Mouse (Mus musculus) bone marrow, adult 2 months (tissue): ENCODE results near the gene Fgd4. TPM values are rescaled to one million over a fixed set of nuclear protein-coding genes. Genes with fewer than 3 reads are reported as not detected.

Experiments
- H3K27ac ChIP-seq: fragments of 200-500 bp; 2 replicates; pipeline ENCODE4 v1.5.1; 2012; ENCODE audit warnings: low read depth, mild to moderate bottlenecking, control low read depth, inconsistent platforms, low read length; ENCODE audit not compliant: control insufficient read depth, poor library complexity, insufficient read depth
- H3K4me1 ChIP-seq: fragments of 200-500 bp; 2 replicates; pipeline ENCODE4 v1.6.1; 2011; ENCODE audit warnings: low read length; ENCODE audit not compliant: control insufficient read depth, insufficient read depth
- H3K4me3 ChIP-seq: fragments of 200-500 bp; replicated peaks from 2 replicates; pipeline ENCODE3; 2011; ENCODE audit warnings: mild to moderate bottlenecking, low read depth, low read length, control low read depth; ENCODE audit not compliant: control insufficient read depth
- CTCF ChIP-seq: fragments of 200-500 bp; IDR thresholded peaks from 2 replicates; pipeline ENCODE4 v1.5.1; 2011; ENCODE audit warnings: low read length, control low read depth; ENCODE audit not compliant: control insufficient read depth, insufficient read depth
- POLR2A ChIP-seq: fragments of 200-500 bp; IDR thresholded peaks from 2 replicates; pipeline ENCODE4 v1.6.1; 2011; ENCODE audit warnings: low read depth, mild to moderate bottlenecking, control low read depth, low read length, borderline replicate concordance; ENCODE audit not compliant: control insufficient read depth
- WGBS: fragments of 180-500 bp; shearing (Covaris S2); methylation state at CpG from one replicate; pipeline ENCODE4 v1.1.7; 2018; 5-methylcytosine and 5-hydroxymethylcytosine counted together
- polyA plus RNA-seq: library from polyadenylated mRNA; stranded (reverse); fragments of >200 nt; gene quantifications from 2 replicates; pipeline ENCODE4 v1.2.4, GENCODE M21; 2011; ENCODE audit warnings: low replicate concordance; ENCODE audit not compliant: missing spikeins, insufficient read depth, insufficient read length

Gene Fgd4
- polyA plus RNA-seq, 1 experiment = 11.9 TPM

DNA sequence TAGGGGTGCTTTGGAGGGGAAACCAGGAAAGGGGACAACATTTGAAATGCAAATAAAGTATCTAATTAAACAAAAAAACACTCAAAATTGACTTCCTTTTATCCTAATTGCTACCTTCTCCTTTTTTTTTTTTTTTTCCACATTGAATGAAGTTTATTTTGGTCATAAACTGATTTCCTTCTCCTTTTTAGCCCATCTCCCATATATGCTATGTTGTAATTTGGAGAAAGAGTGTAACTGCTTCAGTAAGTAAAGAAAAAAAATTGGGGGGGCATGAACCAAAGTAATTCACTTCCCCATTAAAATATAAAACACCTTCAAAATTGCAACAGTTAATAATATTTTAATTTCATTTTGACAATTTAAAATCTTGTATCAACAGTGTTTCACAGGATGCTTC lies 25.8 kb downstream of the Fgd4 start:
- H3K27ac ChIP-seq = no peak overlapping the region
- TF ChIP-seq POLR2A = no peak
- no peak for TF ChIP-seq CTCF

DNA sequence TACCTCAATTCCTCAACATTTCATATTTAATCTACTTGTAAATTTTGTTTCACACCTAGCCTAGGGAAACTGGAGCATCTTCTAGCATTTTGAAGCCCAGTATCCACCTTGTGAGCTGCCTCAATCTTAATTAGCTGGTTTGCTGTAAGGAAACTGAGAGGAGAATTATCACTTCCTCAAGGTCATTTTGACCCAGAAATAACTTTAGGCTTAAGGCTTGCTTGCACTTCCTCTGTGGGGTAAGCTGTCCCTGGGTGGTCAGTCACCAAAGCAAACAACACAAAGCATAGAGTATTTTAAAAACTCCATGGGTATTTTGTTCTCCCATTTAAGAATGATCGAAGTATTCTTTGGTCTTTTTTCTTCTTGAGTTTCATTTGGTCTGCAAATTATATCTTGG lies 27.2 kb downstream of the Fgd4 start:
- no peak for TF ChIP-seq POLR2A
- no peak for TF ChIP-seq CTCF
- H3K4me3 ChIP-seq = no peak overlapping the region
- H3K4me1 ChIP-seq = peaks cover 1% of the 10 kb centered on the region
- no peak overlapping the region; the same call in 1 of the 2 replicates for H3K27ac ChIP-seq
- 82% methylated on average over 1 of the region's 1 CpGs for WGBS

More for the DNA sequence above, 25.8 kb downstream of the Fgd4 start:
- no peak overlapping the region for H3K4me3 ChIP-seq
- H3K4me1 ChIP-seq = peaks cover 1% of the 10 kb centered on the region

DNA sequence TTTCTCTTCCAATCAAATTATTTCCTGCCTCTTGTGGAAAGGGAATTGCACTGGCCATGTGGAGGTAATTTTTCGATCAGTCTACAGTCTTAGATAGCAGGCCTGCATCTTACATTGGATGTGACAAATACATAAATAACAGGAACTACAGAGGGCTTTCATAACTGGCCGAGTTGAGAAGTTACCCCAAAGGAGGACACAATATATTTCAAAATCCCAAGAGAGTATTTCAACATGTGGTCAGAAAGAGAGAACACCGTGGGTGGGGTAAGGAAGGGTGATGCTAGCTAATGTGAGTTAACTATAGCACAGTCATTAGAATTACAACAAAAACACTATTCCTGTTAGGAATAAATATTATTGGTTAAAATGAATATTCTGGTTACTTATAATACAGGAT lies 29.0 kb downstream of the Fgd4 start:
- WGBS = 22% methylated on average over 3 of the region's 3 CpGs
- H3K4me1 ChIP-seq = peaks cover 1% of the 10 kb centered on the region
- TF ChIP-seq POLR2A (no peak), CTCF (no peak)
- peak overlapping the region; percentile 29 for H3K4me3 ChIP-seq
- H3K27ac ChIP-seq = no peak overlapping the region

DNA sequence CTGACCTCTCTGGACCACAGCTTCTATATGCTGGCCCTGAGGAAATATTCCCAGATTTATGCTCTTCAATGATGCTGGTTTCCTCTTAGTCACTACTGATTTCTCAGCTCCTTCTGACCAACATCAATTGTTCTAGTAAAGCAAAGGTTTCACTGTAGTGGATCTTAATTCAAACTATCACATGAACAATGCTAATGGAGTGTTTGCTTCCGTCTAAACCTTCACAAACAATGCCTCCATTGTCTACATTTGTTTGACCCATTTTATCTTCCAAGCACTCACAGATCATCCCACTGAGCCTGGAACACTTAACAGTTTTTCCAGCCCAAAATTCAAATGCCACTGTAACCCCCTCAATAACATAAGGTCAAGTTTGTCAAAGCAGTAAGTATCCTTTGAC lies 33.6 kb downstream of the Fgd4 start:
- Histone ChIP-seq H3K4me3 (no peak overlapping the region), H3K4me1 (no peaks in the 10 kb centered on the region; the same call in 1 of the 2 replicates), H3K27ac (no peak overlapping the region)
- 84% methylated on average over 1 of the region's 1 CpGs for WGBS
- TF ChIP-seq CTCF (no peak), POLR2A (no peak)

DNA sequence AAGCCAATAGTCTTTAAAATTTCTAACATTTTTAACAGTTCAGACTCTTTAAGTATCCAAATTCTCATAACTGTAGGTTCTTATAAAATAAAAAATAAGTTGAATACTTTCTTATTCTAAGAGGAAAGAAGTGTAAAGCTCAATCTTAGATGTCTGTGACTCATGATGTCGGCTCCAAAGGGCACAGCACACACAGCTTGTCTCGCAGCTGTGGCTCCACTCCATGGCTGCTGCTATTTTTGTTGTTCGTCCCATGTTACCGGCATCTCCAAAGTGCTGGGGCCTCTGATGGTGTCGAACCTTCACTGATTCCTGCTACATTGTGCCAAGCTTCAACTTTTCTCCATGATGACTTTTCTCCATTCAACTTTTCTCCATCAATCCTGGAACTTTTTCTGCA lies 34.1 kb downstream of the Fgd4 start:
- Histone ChIP-seq H3K4me1 (no peaks in the 10 kb centered on the region; the same call in 1 of the 2 replicates), H3K27ac (no peak overlapping the region), H3K4me3 (no peak overlapping the region)
- TF ChIP-seq POLR2A (no peak), CTCF (no peak)
- WGBS = 73% methylated on average over 5 of the region's 5 CpGs

DNA sequence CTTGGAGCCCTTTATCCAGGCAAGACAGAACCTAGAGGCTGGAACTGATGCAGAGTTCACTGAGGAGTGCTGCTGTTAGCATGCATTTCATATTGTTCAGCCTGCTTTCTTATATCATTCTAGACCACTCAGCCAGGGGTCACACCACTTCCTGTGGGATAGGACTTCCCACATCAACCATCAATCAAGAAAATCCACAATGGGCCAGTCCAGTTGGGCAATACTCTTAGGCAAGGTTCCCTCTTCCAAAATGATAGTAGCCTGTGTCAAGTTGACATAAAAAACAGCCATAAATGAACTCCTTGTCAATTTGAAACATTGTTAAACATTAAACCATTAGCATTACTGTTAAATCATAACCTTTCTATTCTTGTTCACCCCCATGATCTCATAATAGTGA lies 34.6 kb downstream of the Fgd4 start:
- TF ChIP-seq CTCF (no peak), POLR2A (no peak)
- Histone ChIP-seq H3K4me1 (no peaks in the 10 kb centered on the region; the same call in 1 of the 2 replicates), H3K27ac (no peak overlapping the region), H3K4me3 (no peak overlapping the region)

DNA sequence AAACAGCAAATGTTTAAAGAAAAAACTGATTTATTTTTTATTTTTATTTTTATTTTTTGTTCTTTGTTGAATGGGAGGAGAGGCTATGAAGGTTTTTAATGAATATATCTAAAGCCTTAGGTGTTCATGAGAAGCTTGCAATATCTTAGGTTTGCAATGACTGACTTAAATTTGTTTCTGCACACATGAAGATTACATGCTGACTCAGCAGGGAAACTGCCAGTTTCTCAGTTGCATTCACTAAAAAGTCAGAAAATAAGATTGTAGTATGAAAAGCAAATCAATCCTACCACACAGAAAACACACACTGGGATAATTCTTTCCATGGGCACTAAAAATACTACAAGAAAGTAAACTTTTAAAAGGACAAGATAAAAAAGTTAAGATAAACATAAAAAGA lies 39.6 kb downstream of the Fgd4 start:
- H3K4me1 ChIP-seq = no peaks in the 10 kb centered on the region; the same call in 1 of the 2 replicates
- no peak overlapping the region for H3K4me3 ChIP-seq
- H3K27ac ChIP-seq = no peak overlapping the region
- TF ChIP-seq POLR2A = no peak
- TF ChIP-seq CTCF = no peak

DNA sequence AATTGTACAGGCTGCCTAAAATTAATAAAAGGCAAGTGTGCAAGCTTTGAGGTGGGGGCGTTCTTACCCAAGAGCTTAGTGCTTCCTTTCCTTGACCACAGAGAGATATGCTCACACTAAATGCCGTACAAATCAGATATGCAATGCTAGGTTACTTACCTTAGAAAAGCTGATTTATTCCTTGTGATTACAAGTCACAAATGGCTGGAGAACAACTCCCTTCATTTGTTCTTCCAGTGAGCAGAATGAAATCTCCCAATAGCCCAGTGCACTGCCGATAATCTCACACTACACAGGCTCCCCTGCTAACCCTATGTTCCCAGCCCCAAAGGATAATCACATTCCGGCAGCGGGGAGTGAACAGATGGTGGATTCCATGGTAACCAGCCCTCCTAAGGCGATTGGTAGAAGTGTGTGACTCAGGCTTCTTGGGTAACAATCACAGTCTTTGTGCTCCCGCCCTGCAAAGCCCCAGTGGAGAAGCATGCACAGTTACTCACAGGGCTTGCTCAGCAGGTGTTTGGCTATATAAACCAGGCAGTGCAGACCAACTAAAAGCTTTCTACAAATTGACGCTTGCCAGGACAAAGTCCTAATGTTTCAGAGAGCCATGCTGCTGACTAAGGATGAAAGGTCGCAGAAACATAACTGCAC lies 40.3 kb downstream of the Fgd4 start:
- no peak overlapping the region for H3K27ac ChIP-seq
- 54% methylated on average over 9 of the region's 9 CpGs for WGBS
- no peaks in the 10 kb centered on the region; the same call in 1 of the 2 replicates for H3K4me1 ChIP-seq
- TF ChIP-seq POLR2A (no peak), CTCF (no peak)
- no peak overlapping the region for H3K4me3 ChIP-seq
